Mouse (Mus musculus) MEL (cell line): ENCODE data around the gene Cwh43. TPM values are rescaled to one million over a fixed set of nuclear protein-coding genes. Genes with fewer than 3 reads are reported as not detected.

Source experiments
- DNase-seq: peaks from one replicate; pipeline ENCODE4 v3.0.0; 2011; ENCODE audit warnings: low read depth, low spot score
- H3K27ac ChIP-seq: 2 replicates; pipeline ENCODE4 v1.5.1; 2012; ENCODE audit warnings: low read depth, mild to moderate bottlenecking, control low read depth, low read length, moderate library complexity; ENCODE audit not compliant: control insufficient read depth
- H3K27me3 ChIP-seq, 2 experiments: fragments of 150-350 bp in 1 of 2; sonication (generic) in 1 of 2; 2 replicates each; pipeline ENCODE4 v1.6.1; 2012; ENCODE audit warnings: low read length in 2 of 2, mild to moderate bottlenecking in 2 of 2, improper control_type of control experiment in 1 of 2, moderate library complexity in 1 of 2; ENCODE audit not compliant: insufficient read depth in 2 of 2, control insufficient read depth in 1 of 2
- H3K36me3 ChIP-seq, 2 experiments: 2 replicates each; pipeline ENCODE4 v1.6.1; 2012 to 2014; ENCODE audit warnings: low read length in 2 of 2, improper control_type of control experiment in 1 of 2, inconsistent platforms in 1 of 2, mild to moderate bottlenecking in 1 of 2; ENCODE audit not compliant: insufficient read depth in 2 of 2, control insufficient read depth in 1 of 2
- H3K4me1 ChIP-seq, 2 experiments: fragments of 150-350 bp in 1 of 2; sonication (generic) in 1 of 2; 2 replicates each; pipeline ENCODE4 v1.6.1; 2012; ENCODE audit warnings: low read length in 2 of 2, improper control_type of control experiment in 1 of 2, mild to moderate bottlenecking in 1 of 2; ENCODE audit not compliant: insufficient read depth in 2 of 2, control insufficient read depth in 1 of 2
- H3K4me3 ChIP-seq, 2 experiments: fragments of 150-350 bp in 1 of 2; sonication (generic) in 1 of 2; 2 replicates each; pipeline ENCODE4 v1.5.1; 2012; ENCODE audit warnings: low read depth in 2 of 2, low read length in 2 of 2, mild to moderate bottlenecking in 2 of 2, moderate library complexity in 2 of 2, control low read depth in 1 of 2, improper control_type of control experiment in 1 of 2; ENCODE audit not compliant: control insufficient read depth in 1 of 2, insufficient read depth in 1 of 2
- H3K79me2 ChIP-seq: 2 replicates; pipeline ENCODE4 v1.6.1; 2012; ENCODE audit warnings: mild to moderate bottlenecking, low read length, moderate library complexity; ENCODE audit not compliant: control insufficient read depth, poor library complexity, insufficient read depth
- H3K9ac ChIP-seq: 2 replicates; pipeline ENCODE4 v1.6.1; 2012; ENCODE audit warnings: low read depth, mild to moderate bottlenecking, control low read depth, low read length, moderate library complexity; ENCODE audit not compliant: control insufficient read depth, poor library complexity, severe bottlenecking
- H3K9me3 ChIP-seq: fragments of 150-350 bp; sonication (generic); replicated peaks from 2 replicates; pipeline ENCODE4 v1.6.1; 2012; ENCODE audit warnings: mild to moderate bottlenecking, low read length, improper control_type of control experiment, moderate library complexity; ENCODE audit not compliant: insufficient read depth
- BHLHE40 ChIP-seq: IDR thresholded peaks from 2 replicates; pipeline ENCODE4 v1.6.1; 2012; ENCODE audit warnings: low read depth, mild to moderate bottlenecking, inconsistent platforms, low read length, improper control_type of control experiment, borderline replicate concordance
- CHD1 ChIP-seq: IDR thresholded peaks from 2 replicates; pipeline ENCODE4 v1.6.1; 2012; ENCODE audit warnings: low read depth, mild to moderate bottlenecking, inconsistent platforms, low read length, improper control_type of control experiment
- ELF1 ChIP-seq: IDR thresholded peaks from 2 replicates; pipeline ENCODE4 v1.6.1; 2014; ENCODE audit warnings: low read depth, mild to moderate bottlenecking, inconsistent platforms, low read length, improper control_type of control experiment, moderate library complexity
- EP300 ChIP-seq, 2 experiments: IDR thresholded peaks; 2 replicates each; pipeline ENCODE4 v1.6.1; 2011; ENCODE audit warnings: improper control_type of control experiment in 2 of 2, low read length in 2 of 2, low read depth in 1 of 2, mild to moderate bottlenecking in 1 of 2
- ETS1 ChIP-seq: IDR thresholded peaks from 2 replicates; pipeline ENCODE4 v1.6.1; 2012; ENCODE audit warnings: low read depth, mild to moderate bottlenecking, inconsistent platforms, low read length, improper control_type of control experiment, moderate library complexity
- GABPA ChIP-seq: IDR thresholded peaks from 2 replicates; pipeline ENCODE4 v1.6.1; 2012; ENCODE audit warnings: low read depth, mild to moderate bottlenecking, inconsistent platforms, low read length, improper control_type of control experiment, moderate library complexity
- GATA1 ChIP-seq: IDR thresholded peaks from 2 replicates; pipeline ENCODE4 v1.6.1; 2011; ENCODE audit warnings: low read depth, low read length, improper control_type of control experiment
- MAFK ChIP-seq: IDR thresholded peaks from 2 replicates; pipeline ENCODE4 v1.6.1; 2011; ENCODE audit warnings: low read depth, mild to moderate bottlenecking, low read length, improper control_type of control experiment, borderline replicate concordance
- MAX ChIP-seq: IDR thresholded peaks from 2 replicates; pipeline ENCODE4 v1.6.1; 2011; ENCODE audit warnings: low read length, improper control_type of control experiment
- MEF2A ChIP-seq: IDR thresholded peaks from 2 replicates; pipeline ENCODE4 v1.6.1; 2014; ENCODE audit warnings: low read depth, mild to moderate bottlenecking, inconsistent platforms, low read length, improper control_type of control experiment; ENCODE audit not compliant: poor library complexity, insufficient replicate concordance, severe bottlenecking; ENCODE audit errors: extremely low read depth
- NELFE ChIP-seq: IDR thresholded peaks from 2 replicates; pipeline ENCODE4 v1.6.1; 2011; ENCODE audit warnings: low read depth, low read length, improper control_type of control experiment
- RAD21 ChIP-seq: IDR thresholded peaks from 2 replicates; pipeline ENCODE4 v1.6.1; 2011; ENCODE audit warnings: mild to moderate bottlenecking, low read depth, low read length, improper control_type of control experiment
- SIN3A ChIP-seq: IDR thresholded peaks from 2 replicates; pipeline ENCODE4 v1.6.1; 2012; ENCODE audit warnings: low read length, improper control_type of control experiment, inconsistent platforms
- SMC3 ChIP-seq: IDR thresholded peaks from 2 replicates; pipeline ENCODE4 v1.6.1; 2011; ENCODE audit warnings: low read depth, low read length, improper control_type of control experiment
- TBP ChIP-seq: IDR thresholded peaks from 2 replicates; pipeline ENCODE4 v1.8.0; 2011; ENCODE audit warnings: low read depth, low read length, improper control_type of control experiment
- TCF12 ChIP-seq: IDR thresholded peaks from 2 replicates; pipeline ENCODE4 v1.6.1; 2014; ENCODE audit warnings: low read depth, mild to moderate bottlenecking, inconsistent platforms, low read length, improper control_type of control experiment, moderate library complexity
- UBTF ChIP-seq: IDR thresholded peaks from 2 replicates; pipeline ENCODE4 v1.6.1; 2012; ENCODE audit warnings: low read depth, mild to moderate bottlenecking, inconsistent platforms, low read length, improper control_type of control experiment, moderate library complexity, borderline replicate concordance; ENCODE audit not compliant: insufficient read depth
- ZC3H11A ChIP-seq: IDR thresholded peaks from 2 replicates; pipeline ENCODE4 v1.6.1; 2012; ENCODE audit warnings: low read depth, mild to moderate bottlenecking, inconsistent platforms, low read length, improper control_type of control experiment
- ZNF384 ChIP-seq: IDR thresholded peaks from 2 replicates; pipeline ENCODE4 v1.6.1; 2012; ENCODE audit warnings: low read depth, mild to moderate bottlenecking, inconsistent platforms, low read length, improper control_type of control experiment
- polyA plus RNA-seq, 2 experiments: library from polyadenylated mRNA; stranded (reverse) in 1 of 2; unstranded in 1 of 2; fragments of >175 nt in 1 of 2; fragments of >200 nt in 1 of 2; gene quantifications; 2 replicates each; pipeline versions ENCODE4 v1.2.1 to v1.2.4; 2012; ENCODE audit warnings: low replicate concordance in 2 of 2, low read depth in 1 of 2; ENCODE audit not compliant: insufficient read length in 2 of 2, insufficient read depth in 1 of 2, missing spikeins in 1 of 2
- total RNA-seq: library from RNA; depleted of rRNA; stranded (reverse); fragments of 300-350 nt; gene quantifications from 2 replicates; pipeline ENCODE4 v1.2.3, GENCODE M21; 2012

Gene Cwh43
- total and polyA plus RNA-seq, 3 experiments, result not detected

DNA sequence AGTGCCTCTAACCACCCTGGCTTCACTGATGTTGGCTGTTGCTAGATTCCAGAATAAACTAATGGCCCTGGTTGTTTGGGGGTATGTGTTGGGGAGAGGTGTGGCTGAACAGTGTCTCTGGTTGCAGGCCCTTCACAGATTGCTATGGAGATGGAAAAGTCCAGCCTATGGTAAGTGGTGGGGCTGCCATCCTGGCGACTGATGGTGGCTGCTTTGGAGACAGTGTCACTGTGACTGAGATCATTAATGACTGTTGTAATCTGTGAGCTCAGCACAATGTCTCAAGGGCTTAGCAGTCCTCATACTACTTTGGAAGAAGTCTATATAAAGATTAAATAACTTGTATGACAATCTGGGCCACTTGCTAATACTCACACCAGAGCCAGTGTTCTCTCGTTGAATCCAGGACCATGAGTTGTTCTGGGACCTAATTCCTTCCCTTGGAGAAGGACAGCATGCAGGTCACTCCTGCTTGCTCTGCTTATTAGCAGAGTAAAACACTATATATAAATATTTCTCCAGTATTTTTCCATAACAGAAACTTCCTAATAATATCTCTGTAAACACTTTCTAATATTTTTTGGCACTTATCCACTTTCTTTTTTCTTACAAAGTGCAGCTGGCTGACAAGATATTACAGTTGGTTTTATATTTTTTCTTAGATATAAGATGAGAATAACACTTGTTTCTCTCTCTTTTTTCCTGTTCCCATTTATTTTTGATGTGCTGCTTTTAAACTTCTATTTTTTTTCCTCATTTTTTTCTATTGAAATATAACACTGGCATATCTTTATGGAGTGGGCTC lies 48.8 kb downstream of the Cwh43 start:
- Histone ChIP-seq H3K4me3 (no peak overlapping the region; a peak in 1 of 4 replicates), H3K9ac (peak overlapping the region; percentile 7; the same call in 1 of the 2 replicates), H3K27ac (peak overlapping the region; percentile 76), H3K36me3 (peaks cover 0 to 25% of the 10 kb centered on the region in 2 experiments; a peak in 2 of 4 replicates), H3K4me1 (peaks cover 19 to 27% of the 10 kb centered on the region in 2 experiments), H3K27me3 (no peaks in the 10 kb centered on the region), H3K79me2 (no peaks in the 10 kb centered on the region), H3K9me3 (no peaks in the 10 kb centered on the region)
- no peak for DNase-seq
- peak; percentile 45 for TF ChIP-seq SIN3A
- TF ChIP-seq ETS1, result peak; percentile 82
- no peak for TF ChIP-seq GABPA
- peak; percentile 78 for TF ChIP-seq ZNF384
- TF ChIP-seq EP300 (IDR thresholded peaks at IDR 0.05; ENCODE audit: low read depth in 1 of 2, low read length in 2 of 2), result peak; percentile 80
- TF ChIP-seq GATA1, result peak; percentile 59; the same call in 1 of the 2 replicates
- TF ChIP-seq BHLHE40, result peak; percentile 4; the same call in 1 of the 2 replicates
- TF ChIP-seq ELF1, result no peak
- peak; percentile 92 for TF ChIP-seq TCF12
- no peak for TF ChIP-seq ZC3H11A
- peak; percentile 34; the same call in 1 of the 2 replicates for TF ChIP-seq MEF2A
- TF ChIP-seq TBP, result no peak

DNA sequence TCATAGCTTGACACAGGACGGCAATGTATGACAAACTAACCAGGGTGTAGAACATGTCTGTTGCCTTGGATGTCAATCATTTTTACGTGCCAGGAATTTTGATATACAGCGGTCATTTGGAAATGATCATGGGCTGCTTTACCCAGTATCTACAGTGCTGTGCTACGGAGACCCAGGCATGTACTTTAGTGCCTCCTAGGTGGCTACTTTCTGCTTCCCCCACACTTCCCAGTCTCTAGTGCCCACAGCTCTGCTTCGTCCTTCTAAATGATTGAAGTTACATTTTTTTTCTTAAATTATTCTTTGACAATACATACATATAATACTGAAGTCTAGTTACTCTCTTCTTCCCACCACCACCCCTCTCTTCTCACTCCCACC lies 49.4 kb downstream of the Cwh43 start:
- Histone ChIP-seq H3K36me3 (peaks cover 0 to 25% of the 10 kb centered on the region in 2 experiments; a peak in 2 of 4 replicates), H3K4me3 (peak overlapping the region in 1 of 2 experiments; percentile 11; a peak in 1 of 4 replicates), H3K79me2 (no peaks in the 10 kb centered on the region), H3K9ac (peak overlapping the region; percentile 7; the same call in 1 of the 2 replicates), H3K9me3 (no peaks in the 10 kb centered on the region), H3K27me3 (no peaks in the 10 kb centered on the region)
- no peak for TF ChIP-seq SMC3
- TF ChIP-seq EP300 (IDR thresholded peaks at IDR 0.05; ENCODE audit: low read depth in 1 of 2, low read length in 2 of 2), result no peak
- 0 out of 2 replicates have a peak, but pooled peaks have one; percentile 38 for TF ChIP-seq CHD1
- 0 out of 2 replicates have a peak, but pooled peaks have one; percentile 7 for TF ChIP-seq BHLHE40
- no peak for TF ChIP-seq RAD21
- TF ChIP-seq MAFK, result no peak
- no peak for TF ChIP-seq UBTF
- no peak for TF ChIP-seq NELFE
- no peak for TF ChIP-seq MAX
- TF ChIP-seq, all 39 proteins: peak for 2
- Histone ChIP-seq H3K4me1 (peaks cover 19 to 27% of the 10 kb centered on the region in 2 experiments), H3K27ac (peak overlapping the region; percentile 76)
- no peak for DNase-seq
